Mouse (Mus musculus) heart, postnatal 10 days (tissue): Measurements from ENCODE around the gene Add3. TPM values are rescaled to one million over a fixed set of nuclear protein-coding genes. Genes with fewer than 3 reads are reported as not detected.
"Not testable (repeated sequence)": the region's sequence is repeated elsewhere in the genome, so short reads cannot be mapped to it uniquely, and the experiment has no call there.

Experiments
- DNase-seq, 2 experiments: peaks; one replicate each; pipeline ENCODE4 v3.0.0; 2021
- intact Hi-C: fragments of 180-260 bp; cut with DNase I; formaldehyde crosslinking; loops from one replicate; pipeline ENCODE4 v1.15.1; 2025
- total RNA-seq, 2 experiments: library from RNA; stranded (reverse); gene quantifications; 2 replicates each; pipeline ENCODE4 v1.2.3; 2021

Add3 gene
- total RNA-seq, 2 experiments from 2014 or later, result 79.2 to 83.7 TPM

- DNase-seq, result not testable (repeated sequence)
Measured at GRCm38 (mm10) chr19:53225249-53226070, 85.2 kb downstream of the Add3 start.

GRCm38 (mm10) chr19:53226651-53227050 is 86.4 kb downstream of the Add3 start:
- DNase-seq, result no peak
- intact Hi-C loops, result loop anchor here (5.0 kb wide), 2 partner anchors 34 to 219 kb away; no protein-coding TSS in a partner anchor

More at GRCm38 (mm10) chr19:53225249-53226070, 85.2 kb downstream of the Add3 start:
- intact Hi-C loops, result loop anchor here (5.0 kb wide), 2 partner anchors 33 to 218 kb away; no protein-coding TSS in a partner anchor

GRCm38 (mm10) chr19:53228064-53228794 is 88.0 kb downstream of the Add3 start:
- DNase-seq, result peak; percentile 40 to 57
- intact Hi-C loops, result loop anchor here (5.0 kb wide), 2 partner anchors 36 to 221 kb away; no protein-coding TSS in a partner anchor

- no peak for DNase-seq
- intact Hi-C loops, result no loop called here
Measured at GRCm38 (mm10) chr19:53230942-53231815, 90.9 kb downstream of the Add3 start.

GRCm38 (mm10) chr19:53233586-53233985 is 93.3 kb downstream of the Add3 start:
- intact Hi-C loops, result no loop called here
- DNase-seq, result no peak

GRCm38 (mm10) chr19:53241806-53242205 is 101.6 kb downstream of the Add3 start:
- no peak for DNase-seq
- intact Hi-C loops, result no loop called here

- no peak for DNase-seq
- intact Hi-C loops, result no loop called here
Measured at GRCm38 (mm10) chr19:53243956-53244355, 103.7 kb downstream of the Add3 start.

GRCm38 (mm10) chr19:53247558-53247957 is 107.3 kb downstream of the Add3 start:
- intact Hi-C loops, result no loop called here
- no peak for DNase-seq

- peak; percentile 80 for DNase-seq
- intact Hi-C loops, result loop anchor here (1.0 kb wide), 3 partner anchors 63 to 121 kb away; no protein-coding TSS in a partner anchor
Measured at GRCm38 (mm10) chr19:53248023-53248494, 107.8 kb downstream of the Add3 start.

- intact Hi-C loops, result no loop called here
- no peak for DNase-seq
Measured at GRCm38 (mm10) chr19:53251015-53251414, 110.8 kb downstream of the Add3 start.

- DNase-seq, result no peak
- intact Hi-C loops, result no loop called here
Measured at GRCm38 (mm10) chr19:53251656-53252055, 111.4 kb downstream of the Add3 start.

GRCm38 (mm10) chr19:53252111-53253028 is 112.1 kb downstream of the Add3 start:
- no peak for DNase-seq
- intact Hi-C loops, result no loop called here

GRCm38 (mm10) chr19:53256361-53256760 is 116.1 kb downstream of the Add3 start:
- no peak for DNase-seq
- intact Hi-C loops, result no loop called here

GRCm38 (mm10) chr19:53256991-53257594 is 116.8 kb downstream of the Add3 start:
- intact Hi-C loops, result no loop called here

GRCm38 (mm10) chr19:53257631-53258560 is 117.7 kb downstream of the Add3 start:
- intact Hi-C loops, result no loop called here
- DNase-seq, result peak in 1 of 2 experiments; percentile 32

More at GRCm38 (mm10) chr19:53256991-53257594, 116.8 kb downstream of the Add3 start:
- peak; percentile 53 to 74 for DNase-seq

- DNase-seq, result no peak
- intact Hi-C loops, result no loop called here
Measured at GRCm38 (mm10) chr19:53258740-53259506, 118.7 kb downstream of the Add3 start.

- intact Hi-C loops, result no loop called here
- DNase-seq, result no peak
Measured at GRCm38 (mm10) chr19:53259541-53259940, 119.3 kb downstream of the Add3 start.
